Mouse (Mus musculus) liver, adult (tissue): ENCODE results near the gene Otud7a.

Experiments used
- GATA4 ChIP-seq: IDR thresholded peaks from 2 replicates; pipeline ENCODE4 v1.6.1; 2014; ENCODE audit warnings: mild to moderate bottlenecking, low read length; ENCODE audit not compliant: insufficient replicate concordance

Otud7a gene

GRCm38 (mm10) chr7:63444484-63445345, at the start of gene Otud7a:
TSS of gene Otud7a (plus strand) at chr7:63444751.
- no peak for TF ChIP-seq GATA4

DNA sequence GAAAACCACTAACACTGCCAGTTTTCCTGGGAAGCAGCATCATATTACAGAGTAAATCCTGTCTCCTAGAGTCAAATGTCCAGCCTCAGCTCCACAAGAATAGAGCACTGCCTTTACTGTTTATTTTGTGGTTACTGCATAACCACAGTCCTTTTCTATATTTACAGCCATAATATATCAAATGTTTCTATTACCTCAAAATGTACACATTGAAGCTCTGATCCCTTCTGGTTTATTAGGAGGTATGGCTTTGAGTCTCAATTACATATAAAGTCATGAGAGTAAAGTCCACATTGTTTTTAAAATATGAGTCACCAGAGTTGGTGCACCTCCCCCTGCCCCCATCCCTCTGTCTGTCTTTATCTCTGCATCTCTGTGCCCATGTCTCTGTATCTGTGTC, 38.6 kb upstream of the Otud7a start:
- no peak for TF ChIP-seq GATA4

DNA sequence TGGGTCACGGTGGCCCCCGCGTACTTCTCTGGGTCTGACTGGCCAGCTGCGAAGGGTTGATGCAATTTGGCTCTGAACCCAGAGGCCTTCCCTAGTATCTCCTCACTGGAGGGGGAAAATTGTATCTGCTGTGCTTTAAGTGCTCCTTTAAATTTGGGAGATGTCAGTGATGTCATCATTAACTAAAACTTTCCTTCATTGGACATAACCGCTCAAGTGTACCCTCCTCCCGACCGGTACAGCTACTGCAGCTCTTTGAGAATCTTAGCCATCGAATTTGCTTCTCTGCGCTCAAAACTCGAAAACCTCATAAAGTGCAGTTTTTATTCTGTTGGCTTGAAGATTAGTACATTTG, 772 bp downstream of the Otud7a start:
- no peak for TF ChIP-seq GATA4

- no peak for TF ChIP-seq GATA4
These were observed 2.4 kb downstream of the Otud7a start for GRCm38 (mm10) chr7:63446951-63447350.

DNA sequence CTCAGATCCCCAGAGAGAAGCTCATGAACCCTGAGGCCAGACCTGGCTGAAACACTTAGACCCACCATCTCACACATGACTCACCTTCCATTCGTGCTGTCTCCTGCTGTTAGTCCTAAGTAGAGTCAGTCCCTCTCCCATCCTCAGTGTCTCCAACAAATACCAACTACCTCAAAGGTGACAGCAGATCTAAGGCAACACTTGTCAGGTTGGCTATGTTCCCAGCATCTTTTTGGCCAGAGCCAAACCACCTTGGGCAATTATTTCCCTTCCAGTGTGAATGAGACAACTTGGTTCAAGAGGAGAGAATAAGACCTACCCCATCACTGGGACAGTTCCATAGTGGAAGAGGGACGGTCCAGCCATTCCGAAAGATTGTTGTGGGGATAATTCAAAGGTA, 10.7 kb downstream of the Otud7a start:
- no peak for TF ChIP-seq GATA4

DNA sequence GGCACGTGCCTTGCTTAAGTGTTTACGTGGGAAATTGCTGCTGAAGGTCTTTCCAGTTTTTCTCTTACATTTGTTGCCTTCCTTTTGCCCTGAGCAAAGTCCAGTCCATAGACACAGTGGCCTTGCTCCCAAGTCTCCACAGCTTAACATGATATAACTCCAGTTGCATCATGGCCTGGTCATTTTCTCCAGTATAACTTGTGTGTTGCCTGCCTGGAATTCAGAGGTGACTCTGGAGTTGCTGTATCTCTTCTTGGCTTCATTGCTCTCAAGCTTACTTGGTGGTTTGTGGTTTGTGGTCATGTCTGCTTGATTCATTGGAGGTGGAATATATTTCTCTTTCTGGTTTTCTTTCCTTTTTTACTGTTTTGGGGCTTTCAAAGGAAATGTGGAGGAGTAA, 17.7 kb downstream of the Otud7a start:
- TF ChIP-seq GATA4, result no peak

GRCm38 (mm10) chr7:63462684-63463083, 18.1 kb downstream of the Otud7a start:
- TF ChIP-seq GATA4, result no peak

DNA sequence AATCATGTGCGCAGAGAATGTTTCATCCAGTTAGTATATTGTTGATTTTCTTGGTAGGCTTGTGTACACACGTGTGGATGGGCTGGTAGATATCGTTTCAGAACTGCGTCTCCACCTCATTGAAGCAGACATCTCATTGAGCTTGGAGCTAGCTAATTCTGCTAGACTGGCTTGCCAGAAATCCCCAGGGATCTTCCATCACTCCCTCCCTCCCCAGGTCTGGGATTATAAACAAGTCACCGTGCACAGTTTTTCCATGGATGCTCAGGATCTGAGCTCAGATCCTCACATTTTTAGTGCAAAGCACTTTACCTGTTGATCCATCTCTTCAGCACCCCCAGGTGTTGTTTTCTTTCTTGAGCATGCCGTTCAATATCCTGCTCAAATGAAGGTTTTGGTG, 22.2 kb downstream of the Otud7a start:
- no peak for TF ChIP-seq GATA4

GRCm38 (mm10) chr7:63468258-63468657, 23.7 kb downstream of the Otud7a start:
- no peak for TF ChIP-seq GATA4

GRCm38 (mm10) chr7:63483091-63483490, 38.5 kb downstream of the Otud7a start:
- no peak for TF ChIP-seq GATA4

DNA sequence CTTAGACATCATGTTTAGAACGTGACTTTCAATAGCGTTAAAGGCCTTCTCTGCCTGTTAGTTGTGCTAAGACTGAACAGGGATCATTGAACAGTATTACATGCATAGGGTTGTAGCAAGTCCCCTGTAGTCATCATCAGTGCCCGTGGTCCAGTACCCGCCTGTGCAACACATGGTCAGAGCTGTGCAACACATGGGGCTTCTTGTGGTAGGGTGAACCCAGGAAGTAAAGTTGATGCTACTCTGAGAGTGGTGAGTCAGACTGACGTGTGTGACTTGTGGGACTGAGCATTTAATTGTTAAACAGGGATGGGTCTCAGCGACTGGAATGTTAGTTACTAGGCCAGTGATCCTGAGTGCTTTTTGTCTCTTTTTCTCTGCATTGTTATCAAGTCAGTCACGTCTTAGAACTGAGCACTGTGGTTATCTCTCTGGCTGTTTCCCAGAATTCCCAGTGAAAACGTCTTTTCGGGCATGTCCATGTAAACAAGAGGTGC, 52.5 kb downstream of the Otud7a start:
- no peak for TF ChIP-seq GATA4

DNA sequence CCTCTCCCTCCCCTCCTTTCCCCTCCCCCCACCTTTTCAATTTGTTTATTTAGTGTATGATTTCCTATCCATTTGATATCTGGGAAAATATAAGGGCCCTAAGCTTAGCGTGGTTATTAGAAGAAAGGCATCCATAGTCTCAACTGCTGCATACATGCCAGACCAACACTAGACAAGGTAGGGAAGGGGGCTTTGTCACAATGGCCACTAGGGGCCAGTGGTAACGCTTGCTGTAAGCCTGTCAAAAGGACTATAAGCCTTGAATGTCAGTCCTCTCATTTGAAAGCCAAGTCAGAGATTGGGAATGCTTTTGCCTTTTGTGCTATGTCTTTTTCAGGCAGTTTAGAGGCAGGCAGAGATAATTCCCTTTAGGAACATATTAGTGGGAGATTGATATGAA, 59.7 kb downstream of the Otud7a start:
- TF ChIP-seq GATA4, result no peak

DNA sequence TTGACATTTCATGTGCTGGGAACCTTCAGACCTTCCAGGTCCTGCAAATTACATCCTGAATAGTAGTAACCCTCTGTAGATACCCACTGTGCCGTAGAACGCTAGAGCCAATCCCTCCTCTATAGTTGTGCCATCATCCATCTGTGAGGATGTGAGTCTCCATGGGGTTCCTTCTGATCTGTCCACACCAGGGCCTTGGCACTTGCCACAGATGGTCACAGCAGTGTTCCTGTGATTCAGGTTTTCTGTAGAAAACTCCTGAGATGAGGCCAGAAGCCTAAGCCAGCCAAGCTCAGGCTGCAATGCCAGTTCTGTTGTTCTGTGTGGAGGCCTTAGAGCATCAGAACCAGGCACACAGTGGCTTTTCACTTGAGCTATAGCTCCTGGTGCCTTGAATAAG, 63.5 kb downstream of the Otud7a start:
- TF ChIP-seq GATA4, result no peak

GRCm38 (mm10) chr7:63509825-63510224, 65.3 kb downstream of the Otud7a start:
- no peak for TF ChIP-seq GATA4

- no peak for TF ChIP-seq GATA4
These were observed 66.9 kb downstream of the Otud7a start for GRCm38 (mm10) chr7:63511458-63511857.

GRCm38 (mm10) chr7:63512561-63512960, 68.0 kb downstream of the Otud7a start:
- no peak for TF ChIP-seq GATA4
